Mouse (Mus musculus) heart, adult 2 months (tissue): ENCODE measurements around the gene Rnf216.

Experiments
- CTCF ChIP-seq: fragments of 200-600 bp; IDR thresholded peaks from 2 replicates; pipeline ENCODE4 v1.8.1; 2022; ENCODE audit warnings: antibody characterized with exemption, mild to moderate bottlenecking, moderate library complexity
- EP300 ChIP-seq: fragments of 200-500 bp; IDR thresholded peaks from 2 replicates; pipeline ENCODE4 v1.6.1; 2011; ENCODE audit warnings: low read depth, low read length, control low read depth; ENCODE audit not compliant: insufficient read depth

- TF ChIP-seq CTCF (no peak), EP300 (no peak)
Measured at GRCm38 (mm10) chr5:143049013-143049385, 63.8 kb downstream of the Rnf216 start.
